Mouse (Mus musculus) limb, embryonic 13.5 days (tissue): ENCODE measurements around the gene Olfr1271. TPM values are rescaled to one million over a fixed set of nuclear protein-coding genes. Genes with fewer than 3 reads are reported as not detected.
"Not testable (repeated sequence)": the region's sequence is repeated elsewhere in the genome, so short reads cannot be mapped to it uniquely, and the experiment has no call there.

Experiments
- ATAC-seq: fragments of 200-750 bp; cut with Nextera tagmentation; 2 replicates; pipeline ENCODE4 v1.8.0; 2017; ENCODE audit warnings: low read depth, moderate number of reproducible peaks, moderate TSS enrichment; ENCODE audit not compliant: low FRiP score
- H3K27ac ChIP-seq: fragments of 300-500 bp; sonication (generic); 2 replicates; pipeline ENCODE4 v1.5.1; 2015; ENCODE audit warnings: inconsistent platforms, mild to moderate bottlenecking, moderate library complexity
- H3K27me3 ChIP-seq: fragments of 300-500 bp; sonication (generic); 2 replicates; pipeline ENCODE4 v1.6.1; 2015; ENCODE audit warnings: mild to moderate bottlenecking, inconsistent platforms
- H3K36me3 ChIP-seq: fragments of 300-500 bp; sonication (generic); 2 replicates; pipeline ENCODE4 v1.6.1; 2015; ENCODE audit warnings: inconsistent platforms, mild to moderate bottlenecking, moderate library complexity
- H3K4me1 ChIP-seq: fragments of 300-500 bp; sonication (generic); 2 replicates; pipeline ENCODE4 v1.6.1; 2015; ENCODE audit warnings: inconsistent platforms
- H3K4me2 ChIP-seq: fragments of 300-500 bp; sonication (generic); replicated peaks from 2 replicates; pipeline ENCODE4 v1.6.1; 2015; ENCODE audit warnings: inconsistent platforms, mild to moderate bottlenecking, moderate library complexity
- H3K4me3 ChIP-seq: fragments of 300-500 bp; sonication (generic); 2 replicates; pipeline ENCODE4 v1.5.1; 2015; ENCODE audit warnings: moderate library complexity, mild to moderate bottlenecking, inconsistent platforms
- H3K9ac ChIP-seq: fragments of 300-500 bp; sonication (generic); 2 replicates; pipeline ENCODE4 v1.6.1; 2015; ENCODE audit warnings: mild to moderate bottlenecking, inconsistent platforms
- H3K9me3 ChIP-seq: fragments of 300-500 bp; sonication (generic); 2 replicates; pipeline ENCODE4 v1.6.1; 2016; ENCODE audit warnings: inconsistent platforms
- WGBS: fragments of 180-500 bp; shearing (Covaris S2); methylation state at CpG from one replicate; pipeline ENCODE4 v1.1.7; 2015; 5-methylcytosine and 5-hydroxymethylcytosine counted together
- polyA plus RNA-seq: library from polyadenylated mRNA; unstranded; fragments of >200 nt; fragmentation: Nextera tagmentation; extraction: Ambion mirVana; gene quantifications from 2 replicates; pipeline ENCODE4 v1.2.1, GENCODE M21; 2015

Olfr1271 gene
- polyA plus RNA-seq: not detected in 2 replicates

- H3K4me3 ChIP-seq: no peak within 1 kb of the TSS
- no peaks in the 10 kb centered on the region for H3K9me3 ChIP-seq
- no peak within 1 kb of the TSS for H3K4me2 ChIP-seq
- no peak within 1 kb of the TSS for H3K27ac ChIP-seq
- ATAC-seq: no peak
- H3K4me1 ChIP-seq: no peaks in the 10 kb centered on the region
- no peaks in the 10 kb centered on the region for H3K27me3 ChIP-seq
- WGBS: 83% methylated on average over 2 of the region's 2 CpGs
- no peak within 1 kb of the TSS for H3K9ac ChIP-seq
- no peaks in the 10 kb centered on the region for H3K36me3 ChIP-seq
These were observed at the start of gene Olfr1271 for GRCm38 (mm10) chr2:90270932-90271331. Gene Olfr1271 (minus strand): TSS chr2:90271032.

GRCm38 (mm10) chr2:90292741-90293140, 21.9 kb upstream of the Olfr1271 start, which contains the start of gene Olfr1272:
Gene Olfr1272 (minus strand): TSS chr2:90292841.
- no peaks in the 10 kb centered on the region for H3K27me3 ChIP-seq
- no peak within 1 kb of the TSS for H3K27ac ChIP-seq
- H3K4me1 ChIP-seq: no peaks in the 10 kb centered on the region
- 0 out of 2 replicates have a peak, but pooled peaks cover 4% of the 10 kb centered on the region for H3K9me3 ChIP-seq
- H3K4me2 ChIP-seq: no peak within 1 kb of the TSS
- H3K36me3 ChIP-seq: no peaks in the 10 kb centered on the region
- no peak within 1 kb of the TSS for H3K4me3 ChIP-seq
- no peak for ATAC-seq
- 83% methylated on average over 6 of the region's 6 CpGs for WGBS
- H3K9ac ChIP-seq: no peak within 1 kb of the TSS

GRCm38 (mm10) chr2:90257492-90257891, 13.3 kb downstream of the Olfr1271 start, which contains the start of gene Olfr142:
Gene Olfr142 (minus strand): TSS chr2:90257592.
- Histone ChIP-seq H3K9me3 (no peaks in the 10 kb centered on the region), H3K4me2 (no peak within 1 kb of the TSS), H3K4me1 (no peaks in the 10 kb centered on the region), H3K27me3 (no peaks in the 10 kb centered on the region), H3K36me3 (no peaks in the 10 kb centered on the region), H3K27ac (no peak within 1 kb of the TSS), H3K9ac (no peak within 1 kb of the TSS), H3K4me3 (no peak within 1 kb of the TSS)
- WGBS: 91% methylated on average over 4 of the region's 4 CpGs
- ATAC-seq: no peak

- not testable (repeated sequence) for H3K27me3 ChIP-seq, H3K27ac ChIP-seq, H3K9me3 ChIP-seq, ATAC-seq, H3K36me3 ChIP-seq, H3K9ac ChIP-seq, H3K4me3 ChIP-seq, H3K4me1 ChIP-seq, H3K4me2 ChIP-seq
- no CpG with 5 or more reads among the region's 6 CpGs for WGBS
These were observed 46.4 kb downstream of the Olfr1271 start, which contains the start of gene Olfr1506 for GRCm38 (mm10) chr2:90224393-90224792. Gene Olfr1506 (minus strand): TSS chr2:90224493.

Other genes starting within 250 kb of the Olfr1271 start
- gene Olfr1264, start 245.5 kb downstream of the Olfr1271 start, polyA plus RNA-seq: not detected in 2 replicates
- not detected in 2 replicates for gene Olfr1265, start 235.7 kb downstream of the Olfr1271 start, polyA plus RNA-seq
- gene Olfr140, start 207.4 kb downstream of the Olfr1271 start, polyA plus RNA-seq: not detected in 2 replicates
- gene Olfr1269, start 149.6 kb downstream of the Olfr1271 start, polyA plus RNA-seq: not detected in 2 replicates
- not detected in 2 replicates for gene Olfr32, start 128.7 kb downstream of the Olfr1271 start, polyA plus RNA-seq
- not detected in 2 replicates for gene Olfr1270, start 117.9 kb downstream of the Olfr1271 start, polyA plus RNA-seq
- gene Olfr1506, start 46.5 kb downstream of the Olfr1271 start, polyA plus RNA-seq: not detected in 2 replicates
- not detected in 2 replicates for gene Olfr142, start 13.4 kb downstream of the Olfr1271 start, polyA plus RNA-seq
- gene Olfr1272, start 21.8 kb upstream of the Olfr1271 start, polyA plus RNA-seq: not detected in 2 replicates
- not detected in 2 replicates for gene Gm13769, start 51.2 kb upstream of the Olfr1271 start, polyA plus RNA-seq
- gene Olfr1274-ps, start 127.7 kb upstream of the Olfr1271 start, polyA plus RNA-seq: not detected in 2 replicates